Mouse (Mus musculus): ENCODE measurements at regions not wholly inside any gene's neighbourhood (a gene's known extent, or its start where the extent isn't known, plus 50 kb on each side); places are given as distances from the start of the nearest gene placed in this dataset.

GRCm38 (mm10) chr17:45341573-45341972 lies 92.0 kb downstream of the Cdc5l start:
- no peak for DNase-seq (ENCODE audit: low spot score in 2 of 2)

GRCm38 (mm10) chr17:45340851-45341250 lies 92.7 kb downstream of the Cdc5l start:
- no peak for DNase-seq (ENCODE audit: low spot score in 2 of 2)

GRCm38 (mm10) chr17:45339226-45339625 lies 94.3 kb downstream of the Cdc5l start:
- DNase-seq (ENCODE audit: low spot score in 2 of 2) = no peak

GRCm38 (mm10) chr17:45338086-45338485 lies 95.5 kb downstream of the Cdc5l start:
- no peak for DNase-seq (ENCODE audit: low spot score in 2 of 2)

GRCm38 (mm10) chr17:45335586-45336151 lies 97.9 kb downstream of the Cdc5l start:
- DNase-seq (ENCODE audit: low spot score in 2 of 2) = no peak

GRCm38 (mm10) chr17:45334732-45335381 lies 98.7 kb downstream of the Cdc5l start:
- DNase-seq (ENCODE audit: low spot score in 2 of 2) = no peak

- no peak for DNase-seq (ENCODE audit: low spot score in 2 of 2)
Measured at GRCm38 (mm10) chr17:45332321-45332720, 101.2 kb downstream of the Cdc5l start.

- DNase-seq (ENCODE audit: low spot score in 2 of 2) = no peak
Measured at GRCm38 (mm10) chr17:45329241-45329640, 104.3 kb downstream of the Cdc5l start.

GRCm38 (mm10) chr17:45326726-45327125 lies 106.8 kb downstream of the Cdc5l start:
- no peak for DNase-seq (ENCODE audit: low spot score in 2 of 2)

GRCm38 (mm10) chr17:45326173-45326572 lies 107.4 kb downstream of the Cdc5l start:
- no peak for DNase-seq (ENCODE audit: low spot score in 2 of 2)

GRCm38 (mm10) chr17:45322842-45323241 lies 110.7 kb downstream of the Cdc5l start:
- no peak for DNase-seq (ENCODE audit: low spot score in 2 of 2)

GRCm38 (mm10) chr17:45320074-45320473 lies 113.5 kb downstream of the Cdc5l start:
- DNase-seq (ENCODE audit: low spot score in 2 of 2) = no peak

- no peak for DNase-seq (ENCODE audit: low spot score in 2 of 2)
Measured at GRCm38 (mm10) chr17:45318211-45319076, 115.1 kb downstream of the Cdc5l start.

- DNase-seq (ENCODE audit: low spot score in 2 of 2) = peak; percentile 51 to 65
Measured at GRCm38 (mm10) chr17:45312510-45313266, 120.8 kb downstream of the Cdc5l start.

GRCm38 (mm10) chr17:45306506-45306905 lies 127.0 kb downstream of the Cdc5l start:
- no peak for DNase-seq (ENCODE audit: low spot score in 2 of 2)

GRCm38 (mm10) chr17:45303183-45303582 lies 130.4 kb downstream of the Cdc5l start:
- no peak for DNase-seq (ENCODE audit: low spot score in 2 of 2)

- no peak for DNase-seq (ENCODE audit: low spot score in 2 of 2)
Measured at GRCm38 (mm10) chr17:45298355-45298754, 135.2 kb downstream of the Cdc5l start.

- DNase-seq (ENCODE audit: low spot score in 2 of 2) = no peak
Measured at GRCm38 (mm10) chr17:45297860-45298259, 135.7 kb downstream of the Cdc5l start.

GRCm38 (mm10) chr17:45296363-45296762 lies 137.2 kb downstream of the Cdc5l start:
- DNase-seq (ENCODE audit: low spot score in 2 of 2) = no peak

- DNase-seq (ENCODE audit: low spot score in 2 of 2) = no peak
Measured at GRCm38 (mm10) chr17:45294886-45295285, 138.7 kb downstream of the Cdc5l start.

- no peak for DNase-seq (ENCODE audit: low spot score in 2 of 2)
Measured at GRCm38 (mm10) chr17:45294256-45294865, 139.2 kb downstream of the Cdc5l start.

All from layer of hippocampus, postnatal 10 days (tissue).